Mouse (Mus musculus) lung, adult 10 weeks (tissue): ENCODE results near the gene Myh1. TPM values are rescaled to one million over a fixed set of nuclear protein-coding genes. Genes with fewer than 3 reads are reported as not detected.

ENCODE experiments used
- polyA plus RNA-seq: library from polyadenylated mRNA; stranded (reverse); fragments of 350-450 nt; fragmentation: Illumina TruSeq; extraction: RNeasy Lipid Tissue Mini Kit (QIAGEN cat#74804); gene quantifications from one replicate; pipeline ENCODE4 v1.2.3, GENCODE M21; 2014; ENCODE audit warnings: low read depth, low replicate concordance; ENCODE audit not compliant: insufficient read depth

Myh1 gene
- polyA plus RNA-seq: 0.03 TPM

DNA sequence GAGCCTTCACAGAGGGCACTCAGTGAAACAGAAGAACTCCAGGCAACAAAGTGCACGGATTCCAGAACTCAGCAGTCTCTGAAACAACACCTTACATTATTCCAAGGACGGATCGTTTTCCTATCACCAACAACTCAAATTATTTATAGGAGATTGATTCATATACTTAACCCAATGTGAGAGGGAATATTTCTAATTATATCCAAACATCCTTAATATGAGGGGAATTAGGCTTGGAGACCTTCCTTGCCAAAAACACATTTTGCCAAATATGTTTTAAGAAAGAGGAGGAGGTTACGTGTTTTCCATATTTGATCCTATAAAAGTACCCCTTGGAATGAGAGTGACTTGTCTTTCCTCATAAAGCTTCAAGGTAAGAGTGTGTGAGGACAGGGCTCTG, at the start of gene Myh1:
TSS of gene Myh1 (plus strand) at position 301 of the 400 bp plus-strand sequence.

DNA sequence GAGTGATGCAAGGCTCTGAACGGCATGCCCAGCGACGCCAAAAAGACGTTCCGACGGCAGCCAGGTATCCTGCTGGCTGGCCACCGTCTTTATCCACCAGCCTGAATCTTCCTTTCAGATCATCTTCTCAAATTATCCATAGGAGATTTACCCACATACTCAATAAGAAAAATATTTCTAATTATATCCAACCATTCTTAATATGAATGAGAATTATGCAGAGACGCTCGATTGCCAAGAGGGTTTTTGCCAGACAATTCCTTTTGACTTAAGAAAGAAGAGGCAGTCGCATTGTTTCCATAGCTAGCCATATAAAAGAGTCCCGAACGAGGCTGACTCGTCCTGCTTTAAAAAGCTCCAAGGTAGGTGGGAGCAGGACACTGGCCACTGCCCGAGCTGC, 29.1 kb upstream of the Myh1 start, which contains the start of gene Myh2:
TSS of gene Myh2 (plus strand) at position 301 of the 400 bp plus-strand sequence.

DNA sequence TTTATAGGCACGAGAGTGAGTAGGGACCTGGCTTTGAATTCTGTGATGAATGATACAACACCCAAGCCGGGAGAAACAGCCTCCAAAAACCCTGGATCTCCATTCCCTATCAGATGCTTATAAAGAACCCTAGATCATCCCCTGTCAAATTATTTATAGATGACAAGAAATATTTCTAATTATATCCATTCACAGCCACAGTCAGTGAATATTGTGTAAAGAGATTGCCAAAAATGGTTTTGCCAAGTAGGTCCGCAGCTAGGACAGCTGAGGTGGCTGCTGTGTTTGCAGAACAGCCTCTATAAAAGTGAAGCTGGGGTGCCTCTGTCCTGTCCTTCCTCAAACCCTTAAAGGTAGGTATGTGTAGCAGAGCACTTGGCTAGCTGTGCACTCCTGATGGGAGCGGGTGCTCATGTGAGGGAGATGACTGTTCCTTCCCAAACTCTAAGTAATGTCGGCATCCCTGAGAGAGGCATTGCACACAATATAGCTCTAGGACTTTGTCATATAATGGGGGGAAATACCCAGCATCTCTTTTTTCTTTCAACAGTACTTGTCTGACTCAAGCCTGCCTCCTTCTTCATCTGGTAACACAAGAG, 37.7 kb downstream of the Myh1 start, which contains the start of gene Myh4:
TSS of gene Myh4 (plus strand) at position 549 of the 599 bp plus-strand sequence.

Other genes starting within 250 kb of the Myh1 start
- not detected for gene Tmem238l, start 243.4 kb upstream of the Myh1 start, polyA plus RNA-seq
- 7.4 TPM for gene Tmem220, start 174.9 kb upstream of the Myh1 start, polyA plus RNA-seq
- 25.7 TPM for gene Adprm, start 147.5 kb upstream of the Myh1 start, polyA plus RNA-seq
- gene Sco1, start 147.4 kb upstream of the Myh1 start, polyA plus RNA-seq: 5.1 TPM
- not detected for gene Myh3, start 121.8 kb upstream of the Myh1 start, polyA plus RNA-seq
- gene Myh2, start 29.0 kb upstream of the Myh1 start, polyA plus RNA-seq: not detected
- not detected for gene Myh4, start 38.0 kb downstream of the Myh1 start, polyA plus RNA-seq
- gene Myh8, start 77.1 kb downstream of the Myh1 start, polyA plus RNA-seq: not detected
- 3.0 TPM for gene Myh13, start 121.6 kb downstream of the Myh1 start, polyA plus RNA-seq